Comparison of ENCODE assay signal across 10 mouse cellular contexts in genomic region chr7:90427006-90427405, GRCm38 (mm10). TPM values are rescaled to one million over a fixed set of nuclear protein-coding genes. Genes with fewer than 3 reads are reported as not detected.
DNase-seq lines count a peak whose midpoint lies in the region; ATAC-seq and TF ChIP-seq lines count a peak whose summit lies in the region.
"Had no signal": no experiment of that assay in that cellular context is flagged by ENCODE, and none has a peak within 500 bp of the region (broad histone marks: within the 10 kb centered on the region; RNA-seq: fewer than 3 reads in every experiment).

No protein-coding gene starts in this region.

- no peaks in the 10 kb centered on the region for H3K9me3 ChIP-seq in forebrain, embryonic 12.5 days
- no peaks in the 10 kb centered on the region for H3K9me3 ChIP-seq in intestine, embryonic 14.5 days (ENCODE audit: control insufficient read depth, low read length)
- H3K9me3 ChIP-seq in midbrain, embryonic 15.5 days: no peaks in the 10 kb centered on the region

- peak overlapping the region; percentile 53 for H3K4me3 ChIP-seq in layer of hippocampus, adult 2 months
- peak overlapping the region; percentile 35 for H3K4me3 ChIP-seq in forebrain, embryonic 12.5 days (replicated peaks)
- H3K4me3 ChIP-seq in intestine, embryonic 14.5 days (ENCODE audit: low read depth, low read length): peak overlapping the region; percentile 37; the same call in 1 of the 2 replicates
- H3K4me3 ChIP-seq in midbrain, embryonic 15.5 days: peak overlapping the region; percentile 46

- peak overlapping the region; percentile 55 for H3K4me2 ChIP-seq in forebrain, embryonic 12.5 days
- H3K4me2 ChIP-seq in intestine, embryonic 14.5 days (ENCODE audit: low read length): peak overlapping the region; percentile 53
- peak overlapping the region; percentile 81 for H3K4me2 ChIP-seq in midbrain, embryonic 15.5 days

- DNase-seq in layer of hippocampus, adult 2 months (ENCODE audit: low spot score in 2 of 2): no peak
- no peak for DNase-seq in layer of hippocampus, adult 8-10 months (ENCODE audit: low spot score in 2 of 2)
- no peak for DNase-seq in intestine, embryonic 14.5 days (ENCODE audit: low spot score)
- DNase-seq in layer of hippocampus, postnatal 14 days (ENCODE audit: low spot score in 2 of 2): no peak
- no peak for DNase-seq in right cerebral cortex, adult 2 months (ENCODE audit: low spot score in 2 of 2)
- no peak for DNase-seq in layer of hippocampus, postnatal 36 days

- TF ChIP-seq CTCF in layer of hippocampus, adult 2 months (conservative IDR thresholded peaks at IDR 0.05): no peak

- 71% methylated on average over 9 of the region's 9 CpGs for WGBS in forebrain, embryonic 12.5 days
- WGBS in intestine, embryonic 14.5 days: 55% methylated on average over 9 of the region's 9 CpGs
- 75% methylated on average over 9 of the region's 9 CpGs for WGBS in midbrain, embryonic 15.5 days

- peak overlapping the region; percentile 32; the same call in 1 of the 2 replicates for H3K27ac ChIP-seq in layer of hippocampus, adult 2 months
- no peak overlapping the region for H3K27ac ChIP-seq in forebrain, embryonic 12.5 days
- H3K27ac ChIP-seq in intestine, embryonic 14.5 days (ENCODE audit: low read depth): no peak overlapping the region
- H3K27ac ChIP-seq in midbrain, embryonic 15.5 days: peak overlapping the region; percentile 67; the same call in 1 of the 2 replicates

- H3K27me3 ChIP-seq in forebrain, embryonic 12.5 days: no peaks in the 10 kb centered on the region
- H3K27me3 ChIP-seq in intestine, embryonic 14.5 days (replicated peaks; ENCODE audit: control insufficient read depth, insufficient read depth, low read length): no peaks in the 10 kb centered on the region
- H3K27me3 ChIP-seq in midbrain, embryonic 15.5 days (replicated peaks): no peaks in the 10 kb centered on the region

- no peaks in the 10 kb centered on the region for H3K36me3 ChIP-seq in forebrain, embryonic 12.5 days (replicated peaks)
- H3K36me3 ChIP-seq in intestine, embryonic 14.5 days (ENCODE audit: control insufficient read depth, insufficient read depth, low read length): no peaks in the 10 kb centered on the region
- no peaks in the 10 kb centered on the region for H3K36me3 ChIP-seq in midbrain, embryonic 15.5 days (replicated peaks)

- H3K9ac ChIP-seq in forebrain, embryonic 12.5 days: no peak overlapping the region
- no peak overlapping the region for H3K9ac ChIP-seq in intestine, embryonic 14.5 days (ENCODE audit: low read length)
- H3K9ac ChIP-seq in midbrain, embryonic 15.5 days: peak overlapping the region; percentile 46; the same call in 1 of the 2 replicates

- no peak for ATAC-seq in forebrain, embryonic 12.5 days (ENCODE audit: low FRiP score)
- ATAC-seq in intestine, embryonic 14.5 days (replicated peaks; ENCODE audit: low FRiP score, low TSS enrichment, low read depth): no peak
- peak; percentile 8 for ATAC-seq in midbrain, embryonic 15.5 days (replicated peaks)

- peaks cover 9% of the 10 kb centered on the region for H3K4me1 ChIP-seq in forebrain, embryonic 12.5 days
- H3K4me1 ChIP-seq in intestine, embryonic 14.5 days (replicated peaks; ENCODE audit: control insufficient read depth, insufficient read depth, low read length): peaks cover 4% of the 10 kb centered on the region; the same call in 1 of the 2 replicates
- H3K4me1 ChIP-seq in midbrain, embryonic 15.5 days: peaks cover 13% of the 10 kb centered on the region

RNA-seq across cellular contexts. Expression of gene Ccdc89, which starts 0.6 kb away (rescaled TPM):
- under 1 TPM; 0.39 to 0.69 TPM for total RNA-seq in layer of hippocampus, adult 2 months (2021)
- 1 to 10 TPM in 2 of 4 experiments, under 1 TPM in 2; 0.98 to 1.3 (median 1.1) TPM for total RNA-seq in layer of hippocampus, adult 8-10 months (2022)
- polyA plus RNA-seq in forebrain, embryonic 12.5 days (2016; fragmentation: Nextera tagmentation; extraction: Ambion mirVana): 2.4 and 2.6 TPM in 2 replicates
- 1.3 and 1.6 TPM in 2 replicates for polyA plus RNA-seq in intestine, embryonic 14.5 days (2014; fragmentation: Nextera tagmentation; extraction: Ambion mirVana)
- 1.9 TPM in 2 replicates for polyA plus RNA-seq in midbrain, embryonic 15.5 days (2015; fragmentation: Nextera tagmentation; extraction: Ambion mirVana)
- under 1 TPM; 0.83 to 0.97 TPM for total RNA-seq in layer of hippocampus, postnatal 14 days (2021)
- total RNA-seq in layer of hippocampus, postnatal 36 days (2021): under 1 TPM; 0.47 to 0.58 TPM
- total RNA-seq: MEL had no signal
- polyA plus RNA-seq: erythroblast, embryonic 14.5 days had no signal

RNA-seq across cellular contexts. Expression of gene Crebzf, which starts 15.5 kb away (rescaled TPM):
- 10 to 100 TPM; 86.0 to 88.5 TPM for total RNA-seq in layer of hippocampus, adult 2 months (2021)
- total RNA-seq in layer of hippocampus, adult 8-10 months (2022): 10 to 100 TPM; 74.6 to 91.6 (median 86.8) TPM
- polyA plus RNA-seq in forebrain, embryonic 12.5 days (2016; fragmentation: Nextera tagmentation; extraction: Ambion mirVana): 58.3 and 61.5 TPM in 2 replicates
- 38.2 and 43.7 TPM in 2 replicates for polyA plus RNA-seq in intestine, embryonic 14.5 days (2014; fragmentation: Nextera tagmentation; extraction: Ambion mirVana)
- 29.2 and 29.9 TPM in 2 replicates for polyA plus RNA-seq in midbrain, embryonic 15.5 days (2015; fragmentation: Nextera tagmentation; extraction: Ambion mirVana)
- 10 to 100 TPM; 70.6 to 83.1 TPM for total RNA-seq in layer of hippocampus, postnatal 14 days (2021)
- 10 to 100 TPM; 89.8 to 90.9 TPM for total RNA-seq in layer of hippocampus, postnatal 36 days (2021)

RNA-seq across cellular contexts. Expression of gene Tmem126a, which starts 30.0 kb away (rescaled TPM):
- total RNA-seq in layer of hippocampus, adult 2 months (2021): 10 to 100 TPM; 37.1 to 40.0 TPM
- total RNA-seq in layer of hippocampus, adult 8-10 months (2022): 10 to 100 TPM; 37.2 to 53.0 (median 40.9) TPM
- polyA plus RNA-seq in forebrain, embryonic 12.5 days (2016; fragmentation: Nextera tagmentation; extraction: Ambion mirVana): 113 and 119 TPM in 2 replicates
- 118 and 124 TPM in 2 replicates for polyA plus RNA-seq in intestine, embryonic 14.5 days (2014; fragmentation: Nextera tagmentation; extraction: Ambion mirVana)
- 117 and 125 TPM in 2 replicates for polyA plus RNA-seq in midbrain, embryonic 15.5 days (2015; fragmentation: Nextera tagmentation; extraction: Ambion mirVana)
- total RNA-seq in layer of hippocampus, postnatal 14 days (2021): 10 to 100 TPM; 42.4 to 44.7 TPM
- 10 to 100 TPM; 37.7 to 43.9 TPM for total RNA-seq in layer of hippocampus, postnatal 36 days (2021)

RNA-seq across cellular contexts. Expression of gene Tmem126b, which starts 48.8 kb away (rescaled TPM):
- 10 to 100 TPM; 27.6 to 28.4 TPM for total RNA-seq in layer of hippocampus, adult 2 months (2021)
- 10 to 100 TPM; 25.0 to 33.3 (median 28.1) TPM for total RNA-seq in layer of hippocampus, adult 8-10 months (2022)
- polyA plus RNA-seq in forebrain, embryonic 12.5 days (2016; fragmentation: Nextera tagmentation; extraction: Ambion mirVana): 33.0 and 36.7 TPM in 2 replicates
- 29.1 and 34.4 TPM in 2 replicates for polyA plus RNA-seq in intestine, embryonic 14.5 days (2014; fragmentation: Nextera tagmentation; extraction: Ambion mirVana)
- 46.1 and 49.5 TPM in 2 replicates for polyA plus RNA-seq in midbrain, embryonic 15.5 days (2015; fragmentation: Nextera tagmentation; extraction: Ambion mirVana)
- 10 to 100 TPM; 22.2 to 25.7 TPM for total RNA-seq in layer of hippocampus, postnatal 14 days (2021)
- 10 to 100 TPM; 26.2 to 27.8 TPM for total RNA-seq in layer of hippocampus, postnatal 36 days (2021)

RNA-seq across cellular contexts. Expression of gene Dlg2, which starts 49.5 kb away (rescaled TPM):
- 100 to 1,000 TPM; 248 to 256 TPM for total RNA-seq in layer of hippocampus, adult 2 months (2021)
- 100 to 1,000 TPM; 216 to 253 (median 244) TPM for total RNA-seq in layer of hippocampus, adult 8-10 months (2022)
- 5.9 and 6.5 TPM in 2 replicates for polyA plus RNA-seq in forebrain, embryonic 12.5 days (2016; fragmentation: Nextera tagmentation; extraction: Ambion mirVana)
- polyA plus RNA-seq in intestine, embryonic 14.5 days (2014; fragmentation: Nextera tagmentation; extraction: Ambion mirVana): 6.3 and 9.1 TPM in 2 replicates
- 22.1 and 28.8 TPM in 2 replicates for polyA plus RNA-seq in midbrain, embryonic 15.5 days (2015; fragmentation: Nextera tagmentation; extraction: Ambion mirVana)
- 100 to 1,000 TPM; 273 to 318 TPM for total RNA-seq in layer of hippocampus, postnatal 14 days (2021)
- total RNA-seq in layer of hippocampus, postnatal 36 days (2021): 100 to 1,000 TPM; 266 to 283 TPM
- polyA plus RNA-seq: erythroblast, embryonic 14.5 days had no signal

Comparison
In these comparisons a context has a peak if more than half of its experiments do, and no peak if none do; other contexts are left out.
1. H3K27ac ChIP-seq: peak in layer of hippocampus, adult 2 months (single experiment) and midbrain, embryonic 15.5 days (single experiment); none in forebrain, embryonic 12.5 days (single experiment) and intestine, embryonic 14.5 days (single experiment).
2. Peak in every context shown above with its lines, with median percentiles within 50 percentile points of each other: H3K4me3 ChIP-seq and H3K4me2 ChIP-seq.